ENCODE assay signal across 8 mouse cellular contexts in genomic region chr11:57467159-57468110, GRCm38 (mm10). TPM values are rescaled to one million over a fixed set of nuclear protein-coding genes. Genes with fewer than 3 reads are reported as not detected.
DNase-seq lines count a peak whose midpoint lies in the region; ATAC-seq lines count a peak whose summit lies in the region.

No protein-coding gene starts in this region.

- no peaks in the 10 kb centered on the region for H3K36me3 ChIP-seq in limb, embryonic 13.5 days
- no peaks in the 10 kb centered on the region for H3K36me3 ChIP-seq in splenic B cell, adult 2 months (ENCODE audit: control insufficient read depth, insufficient read depth, low read length, poor library complexity, severe bottlenecking)

- no peaks in the 10 kb centered on the region for H3K4me1 ChIP-seq in limb, embryonic 13.5 days

- peak; percentile 64 for DNase-seq in 416B (ENCODE audit: low read depth)
- peak; percentile 59 for DNase-seq in adrenal gland, adult 2 months
- peak; percentile 69 for DNase-seq in embryo, embryonic 11.5 days (ENCODE audit: low read depth, low spot score)
- peak; percentile 58 for DNase-seq in heart, adult 8-10 months (ENCODE audit: low spot score)
- peak; percentile 47 for DNase-seq in kidney, adult 9 months
- DNase-seq in splenic B cell, adult 2 months (ENCODE audit: low read depth, low spot score): peak; percentile 70

- H3K4me2 ChIP-seq in limb, embryonic 13.5 days (replicated peaks): 0 out of 2 replicates have a peak overlapping the region, but pooled peaks have one; percentile 16

- no peak overlapping the region for H3K4me3 ChIP-seq in limb, embryonic 13.5 days

- 55% methylated on average over 23 of the region's 23 CpGs for WGBS in limb, embryonic 13.5 days

- peak; percentile 64; the same call in 1 of the 2 replicates for ATAC-seq in limb, embryonic 13.5 days (ENCODE audit: low FRiP score, low read depth)
- ATAC-seq in monocyte, adult 5-6 weeks (replicated peaks; ENCODE audit: insufficient number of reproducible peaks, low FRiP score, low TSS enrichment, poor library complexity, severe bottlenecking): peak; percentile 56

- no peaks in the 10 kb centered on the region; the same call in 1 of the 2 replicates for H3K9me3 ChIP-seq in limb, embryonic 13.5 days

- H3K27me3 ChIP-seq in limb, embryonic 13.5 days: no peaks in the 10 kb centered on the region
- no peaks in the 10 kb centered on the region for H3K27me3 ChIP-seq in splenic B cell, adult 2 months (ENCODE audit: control insufficient read depth, insufficient read depth, low read length, poor library complexity, severe bottlenecking)

- H3K9ac ChIP-seq in limb, embryonic 13.5 days: no peak overlapping the region

- H3K27ac ChIP-seq in limb, embryonic 13.5 days: no peak overlapping the region

RNA-seq across cellular contexts. Expression of gene Fam114a2, which starts 51.0 kb away (rescaled TPM):
- total RNA-seq in adrenal gland, adult 2 months (2021): 10 to 100 TPM; 62.1 to 66.5 TPM
- 18.1 and 22.7 TPM in 2 replicates for polyA plus RNA-seq in adrenal gland, adult 2 months (2012; rRNA removed)
- 10 to 100 TPM; 42.2 to 45.8 (median 44.2) TPM for total RNA-seq in heart, adult 8-10 months (2022)
- polyA plus RNA-seq in limb, embryonic 13.5 days (2015; fragmentation: Nextera tagmentation; extraction: Ambion mirVana): 88.6 and 88.7 TPM in 2 replicates
- total RNA-seq in monocyte, adult 5-6 weeks (2017): 33.8 to 60.8 TPM (median 36.3 TPM) in 3 replicates

RNA-seq across cellular contexts. Expression of gene Mfap3, which starts 51.0 kb away (rescaled TPM):
- total RNA-seq in adrenal gland, adult 2 months (2021): 10 to 100 TPM; 22.3 to 26.3 TPM
- polyA plus RNA-seq in adrenal gland, adult 2 months (2012; rRNA removed): 5.0 and 6.7 TPM in 2 replicates
- total RNA-seq in heart, adult 8-10 months (2022): 10 to 100 TPM in 3 of 4 experiments, 1 to 10 TPM in 1; 9.7 to 13.1 (median 11.2) TPM
- polyA plus RNA-seq in limb, embryonic 13.5 days (2015; fragmentation: Nextera tagmentation; extraction: Ambion mirVana): 56.3 TPM in 2 replicates
- total RNA-seq in monocyte, adult 5-6 weeks (2017): 33.6 to 36.5 TPM (median 36.0 TPM) in 3 replicates
